32 mouse cellular contexts compared by ENCODE assay signal in the genomic region with DNA sequence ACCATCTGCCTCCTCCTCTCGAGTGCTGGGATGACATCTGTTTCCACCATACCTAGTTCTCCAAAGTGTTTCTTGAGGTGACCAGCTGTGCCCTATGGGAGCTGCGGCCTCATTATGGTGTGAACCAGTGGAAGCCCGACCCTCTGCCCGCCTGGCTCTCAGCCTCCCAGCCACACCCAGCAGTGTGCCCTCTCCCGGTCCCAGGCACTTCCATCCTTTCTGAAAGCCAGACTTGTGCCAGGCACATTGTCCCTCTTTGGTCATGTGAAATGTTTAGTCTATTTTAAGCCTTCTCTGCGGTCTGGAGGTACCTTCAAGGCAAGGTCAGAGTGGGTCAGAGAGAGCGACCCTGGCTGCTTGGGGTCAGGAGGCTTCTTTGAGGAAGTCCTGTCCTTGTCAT. TPM values are rescaled to one million over a fixed set of nuclear protein-coding genes. Genes with fewer than 3 reads are reported as not detected.
"Had no signal": no experiment of that assay in that cellular context is flagged by ENCODE, and none has a peak within 500 bp of the region (broad histone marks: within the 10 kb centered on the region; RNA-seq: fewer than 3 reads in every experiment).

No protein-coding gene starts in this region.

- H3K27ac ChIP-seq: heart, embryonic 13.5 days; heart, embryonic 15.5 days; hindbrain, embryonic 13.5 days; hindbrain, embryonic 15.5 days; hindbrain, postnatal 0 days; kidney, embryonic 15.5 days; kidney, postnatal 0 days; limb, embryonic 13.5 days; limb, embryonic 15.5 days; liver, embryonic 12.5 days; liver, embryonic 14.5 days had no signal

- H3K4me3 ChIP-seq: heart, embryonic 13.5 days; heart, embryonic 15.5 days; hindbrain, embryonic 13.5 days; hindbrain, embryonic 15.5 days; kidney, embryonic 15.5 days; limb, embryonic 13.5 days; limb, embryonic 15.5 days; liver, embryonic 12.5 days had no signal

- DNase-seq: forebrain, postnatal 0 days; gastrocnemius, postnatal 14 days; gastrocnemius, postnatal 36 days; heart, adult 11 months; kidney, adult 11 months; kidney, adult 2 months; kidney, adult 9 months; kidney, postnatal 14 days; kidney, postnatal 36 days; layer of hippocampus, postnatal 36 days had no signal

- H3K27me3 ChIP-seq: hindbrain, embryonic 15.5 days had no signal

- H3K4me1 ChIP-seq: limb, embryonic 13.5 days; limb, embryonic 15.5 days; liver, embryonic 12.5 days had no signal

- H3K9ac ChIP-seq: forebrain, postnatal 0 days; heart, embryonic 13.5 days; heart, embryonic 15.5 days; hindbrain, embryonic 13.5 days; hindbrain, embryonic 15.5 days; kidney, embryonic 15.5 days; limb, embryonic 13.5 days; limb, embryonic 15.5 days; liver, embryonic 12.5 days; liver, embryonic 14.5 days had no signal

- H3K36me3 ChIP-seq: heart, embryonic 13.5 days; heart, embryonic 15.5 days; hindbrain, embryonic 13.5 days; kidney, embryonic 15.5 days; limb, embryonic 13.5 days; limb, embryonic 15.5 days; liver, embryonic 12.5 days had no signal

RNA-seq across cellular contexts. Expression of gene Hcn2, which starts 7.3 kb away (rescaled TPM):
- total RNA-seq: hematopoietic stem cell, adult 5-6 weeks had no signal
- polyA plus RNA-seq: intestine, embryonic 16.5 days; limb, embryonic 11.5 days; limb, embryonic 13.5 days; liver, embryonic 16.5 days had no signal

RNA-seq across cellular contexts. Expression of gene Fgf22, which starts 31.2 kb away (rescaled TPM):
- total RNA-seq: gastrocnemius, adult 18-20 months; gastrocnemius, adult 8-10 months; gastrocnemius, postnatal 14 days; gastrocnemius, postnatal 36 days; heart, adult 8-10 months; heart, postnatal 14 days; hematopoietic stem cell, adult 5-6 weeks; liver, adult 2 months had no signal
- polyA plus RNA-seq: gonadal fat pad, adult 2 months; heart, embryonic 13.5 days; intestine, embryonic 16.5 days; kidney, adult 2 months; large intestine, adult 2 months; liver, adult 2 months; liver, embryonic 14.5 days; liver, embryonic 16.5 days had no signal

RNA-seq across cellular contexts. Expression of gene Gzmm, which starts 34.9 kb away (rescaled TPM):
- total RNA-seq: hematopoietic stem cell, adult 5-6 weeks had no signal
